Comparison of ENCODE assay signal across 27 mouse cellular contexts in genomic region chr2:103089521-103089920, GRCm38 (mm10).
"Had no signal": no experiment of that assay in that cellular context is flagged by ENCODE, and none has a peak within 500 bp of the region (broad histone marks: within the 10 kb centered on the region; RNA-seq: fewer than 3 reads in every experiment).

No protein-coding gene starts in this region.

- H3K4me3 ChIP-seq: embryonic facial prominence, embryonic 10.5 days; embryonic facial prominence, embryonic 12.5 days; embryonic facial prominence, embryonic 13.5 days; embryonic facial prominence, embryonic 15.5 days; erythroblast, embryonic 14.5 days; forebrain, embryonic 12.5 days; forebrain, embryonic 13.5 days; forebrain, embryonic 15.5 days; gastrocnemius, adult 2 months; heart, adult 2 months had no signal

- ATAC-seq: forebrain, embryonic 13.5 days; forebrain, embryonic 15.5 days; forebrain, embryonic 16.5 days; forebrain, postnatal 0 days had no signal

- H3K9ac ChIP-seq: embryonic facial prominence, embryonic 12.5 days; embryonic facial prominence, embryonic 13.5 days; embryonic facial prominence, embryonic 15.5 days; forebrain, embryonic 12.5 days; forebrain, embryonic 13.5 days; forebrain, embryonic 15.5 days; forebrain, postnatal 0 days had no signal

- H3K4me2 ChIP-seq: embryonic facial prominence, embryonic 12.5 days; embryonic facial prominence, embryonic 13.5 days; embryonic facial prominence, embryonic 15.5 days; forebrain, embryonic 12.5 days; forebrain, embryonic 13.5 days; forebrain, embryonic 15.5 days had no signal

- H3K27me3 ChIP-seq: embryonic facial prominence, embryonic 12.5 days; embryonic facial prominence, embryonic 13.5 days; embryonic facial prominence, embryonic 15.5 days; forebrain, embryonic 12.5 days; forebrain, embryonic 13.5 days; forebrain, embryonic 15.5 days had no signal

- H3K9me3 ChIP-seq: embryonic facial prominence, embryonic 10.5 days; embryonic facial prominence, embryonic 12.5 days; embryonic facial prominence, embryonic 13.5 days; embryonic facial prominence, embryonic 15.5 days; forebrain, embryonic 12.5 days; forebrain, embryonic 13.5 days; forebrain, embryonic 15.5 days had no signal

- H3K4me1 ChIP-seq: embryonic facial prominence, embryonic 10.5 days; embryonic facial prominence, embryonic 12.5 days; embryonic facial prominence, embryonic 13.5 days; embryonic facial prominence, embryonic 15.5 days; forebrain, embryonic 15.5 days had no signal

- H3K27ac ChIP-seq: embryonic facial prominence, embryonic 10.5 days; embryonic facial prominence, embryonic 12.5 days; embryonic facial prominence, embryonic 13.5 days; forebrain, embryonic 12.5 days; forebrain, embryonic 13.5 days; forebrain, embryonic 15.5 days; gastrocnemius, adult 2 months; heart, adult 2 months had no signal

- DNase-seq: cerebellum, adult 18-20 months; cerebellum, adult 2 months; cerebellum, adult 8-10 months; cerebellum, adult 9-10 months; cerebellum, adult 9-11 months; cerebellum, postnatal 10 days; cerebellum, postnatal 14 days; cerebellum, postnatal 25 days; cerebellum, postnatal 36 days; embryo, embryonic 11 days; forebrain, postnatal 0 days; gastrocnemius, adult 2 months; gastrocnemius, postnatal 10 days; gastrocnemius, postnatal 14 days; gastrocnemius, postnatal 25 days; gastrocnemius, postnatal 36 days; heart, adult 18-20 months; heart, adult 2 months had no signal
